Mouse (Mus musculus) right cerebral cortex, adult 18-20 months (tissue): ENCODE measurements around the gene Olfr1423.
"Not testable (repeated sequence)": the region's sequence is repeated elsewhere in the genome, so short reads cannot be mapped to it uniquely, and the experiment has no call there.

ENCODE experiments used
- DNase-seq: peaks from one replicate; pipeline ENCODE4 v3.0.0; 2022; ENCODE audit warnings: mixed read lengths

Olfr1423 gene

GRCm38 (mm10) chr19:12041217-12041616, at the start of gene Olfr1423:
Gene Olfr1423 (minus strand): TSS chr19:12041317.
- DNase-seq: no peak

- not testable (repeated sequence) for DNase-seq
Observed at GRCm38 (mm10) chr19:12077631-12078030, 36.5 kb upstream of the Olfr1423 start, which contains the start of gene Olfr1425. Gene Olfr1425 (minus strand): TSS chr19:12077731.

GRCm38 (mm10) chr19:12069546-12069945, 28.4 kb upstream of the Olfr1423 start:
- not testable (repeated sequence) for DNase-seq

DNA sequence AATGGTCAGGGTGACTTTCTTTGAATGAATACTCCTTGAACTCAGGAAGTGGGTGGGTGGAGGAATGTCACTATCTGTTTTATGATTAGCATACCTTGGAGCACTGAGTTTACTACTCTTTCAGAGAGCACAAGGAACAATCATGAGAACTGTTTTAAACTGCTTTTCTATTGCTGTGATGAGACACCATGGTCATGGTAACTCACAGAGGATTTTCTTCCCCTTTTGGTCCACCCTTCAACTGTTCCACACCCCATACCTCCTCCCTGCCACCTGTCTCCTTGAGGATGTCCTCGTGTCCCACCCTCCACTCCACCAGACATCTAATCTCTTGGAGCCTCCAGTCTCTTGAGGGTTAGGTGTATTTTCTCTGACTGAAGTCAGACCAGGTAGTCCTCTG, 26.7 kb upstream of the Olfr1423 start:
- not testable (repeated sequence) for DNase-seq

- not testable (repeated sequence) for DNase-seq
Observed at GRCm38 (mm10) chr19:12062582-12062981, 21.5 kb upstream of the Olfr1423 start, which contains the start of gene Olfr1424. Gene Olfr1424 (minus strand): TSS chr19:12062682.

DNA sequence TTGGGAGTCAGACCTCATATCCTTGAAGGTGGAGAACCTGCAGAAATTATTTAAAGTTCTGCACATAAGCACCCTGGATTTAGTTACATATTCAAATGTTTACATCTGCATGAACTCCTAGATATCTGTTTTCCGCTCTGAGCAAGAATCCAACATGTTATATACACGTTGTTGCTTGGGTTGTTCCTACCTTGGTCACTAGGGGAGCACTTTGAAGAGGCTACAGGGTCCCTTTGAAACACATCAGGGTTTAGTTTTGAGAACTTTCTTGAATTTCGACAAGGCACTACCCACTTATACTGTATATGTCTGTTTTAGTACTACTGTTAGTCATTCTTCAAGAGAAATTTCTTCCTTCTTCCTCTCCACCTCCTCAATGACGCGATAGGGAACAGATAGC, 2.0 kb upstream of the Olfr1423 start:
- no peak for DNase-seq

GRCm38 (mm10) chr19:12037727-12038126, 3.4 kb downstream of the Olfr1423 start:
- DNase-seq: no peak

DNA sequence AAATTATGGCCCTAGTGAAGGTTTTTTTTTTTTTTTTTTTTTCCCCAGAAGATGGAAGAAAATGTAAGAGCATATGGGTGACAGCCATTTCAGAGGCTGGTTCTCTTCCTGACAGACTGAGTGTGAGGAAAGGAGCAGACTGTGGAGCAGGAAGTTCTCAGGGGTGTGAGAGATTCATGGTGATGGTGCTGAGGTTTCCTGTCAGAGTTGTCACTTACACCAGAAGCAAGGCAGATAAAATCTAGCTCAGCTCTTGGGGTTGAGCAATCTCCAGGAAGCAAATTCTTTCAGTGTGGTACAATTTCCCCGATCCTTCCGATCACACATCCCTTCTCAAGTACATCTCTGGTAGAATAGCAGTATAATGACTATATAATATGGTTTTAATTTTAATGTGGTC, 14.5 kb downstream of the Olfr1423 start:
- DNase-seq: no peak

DNA sequence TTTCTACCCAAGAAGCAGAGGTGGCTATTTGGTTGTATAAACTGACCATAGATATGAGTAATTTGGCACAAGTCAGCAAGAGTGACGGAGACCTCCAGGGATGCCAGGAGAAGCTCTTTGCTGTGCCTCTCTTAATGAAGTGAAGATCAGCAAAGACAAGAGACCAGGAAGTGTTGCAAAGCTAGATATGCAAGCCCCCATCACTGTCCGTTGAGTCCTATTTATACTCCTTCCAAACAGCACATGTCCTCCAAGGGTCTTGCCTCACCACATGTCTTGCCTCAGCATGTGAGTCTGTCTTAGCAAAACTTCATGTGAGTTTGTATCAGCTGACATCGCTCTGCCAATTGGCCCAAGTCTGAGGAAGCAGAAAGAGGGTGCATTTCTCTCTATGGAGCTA, 15.8 kb downstream of the Olfr1423 start:
- no peak for DNase-seq

DNA sequence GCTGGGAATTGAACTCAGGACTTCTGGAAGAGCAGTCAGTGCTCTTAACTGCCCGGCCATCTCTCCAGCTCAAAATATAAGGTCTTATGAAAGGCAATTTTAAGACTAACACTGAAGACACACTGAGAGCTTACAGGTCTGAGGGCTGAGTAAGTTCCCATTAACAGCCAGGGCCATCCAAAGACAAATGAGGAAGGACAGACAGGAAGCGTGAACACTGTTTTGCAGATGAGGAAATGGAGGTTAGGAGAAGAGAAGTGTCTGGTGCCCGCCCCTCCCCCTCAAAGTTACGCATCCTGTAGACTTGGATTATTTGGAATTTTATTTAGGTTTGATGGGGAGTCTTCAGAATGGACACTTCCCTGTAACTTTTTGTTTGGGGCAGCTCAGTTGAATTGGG, 17.0 kb downstream of the Olfr1423 start:
- no peak for DNase-seq

- DNase-seq: no peak
Observed at GRCm38 (mm10) chr19:12016192-12016591, 24.9 kb downstream of the Olfr1423 start.

GRCm38 (mm10) chr19:12015708-12016107, 25.4 kb downstream of the Olfr1423 start:
- no peak for DNase-seq

GRCm38 (mm10) chr19:12013228-12013627, 27.9 kb downstream of the Olfr1423 start:
- DNase-seq: peak; percentile 62

DNA sequence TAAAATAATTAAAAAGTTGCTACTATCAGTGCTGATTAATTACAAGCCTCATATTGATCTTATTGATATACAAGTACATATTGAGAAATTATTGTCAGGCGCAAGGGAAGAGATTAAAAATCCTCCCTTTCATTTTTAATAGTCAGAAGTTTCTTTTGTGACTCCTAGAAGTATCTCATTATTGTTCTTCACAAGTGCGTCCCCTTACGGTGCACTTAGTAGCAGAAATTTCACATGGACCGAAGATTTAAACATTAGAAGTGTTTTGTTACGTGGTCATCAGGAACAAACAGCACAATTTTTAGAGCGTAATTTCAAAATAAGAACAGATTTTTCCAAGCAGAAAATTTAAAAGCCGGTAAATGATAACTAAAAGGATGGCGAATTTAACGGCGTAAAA, 28.5 kb downstream of the Olfr1423 start:
- no peak for DNase-seq

DNA sequence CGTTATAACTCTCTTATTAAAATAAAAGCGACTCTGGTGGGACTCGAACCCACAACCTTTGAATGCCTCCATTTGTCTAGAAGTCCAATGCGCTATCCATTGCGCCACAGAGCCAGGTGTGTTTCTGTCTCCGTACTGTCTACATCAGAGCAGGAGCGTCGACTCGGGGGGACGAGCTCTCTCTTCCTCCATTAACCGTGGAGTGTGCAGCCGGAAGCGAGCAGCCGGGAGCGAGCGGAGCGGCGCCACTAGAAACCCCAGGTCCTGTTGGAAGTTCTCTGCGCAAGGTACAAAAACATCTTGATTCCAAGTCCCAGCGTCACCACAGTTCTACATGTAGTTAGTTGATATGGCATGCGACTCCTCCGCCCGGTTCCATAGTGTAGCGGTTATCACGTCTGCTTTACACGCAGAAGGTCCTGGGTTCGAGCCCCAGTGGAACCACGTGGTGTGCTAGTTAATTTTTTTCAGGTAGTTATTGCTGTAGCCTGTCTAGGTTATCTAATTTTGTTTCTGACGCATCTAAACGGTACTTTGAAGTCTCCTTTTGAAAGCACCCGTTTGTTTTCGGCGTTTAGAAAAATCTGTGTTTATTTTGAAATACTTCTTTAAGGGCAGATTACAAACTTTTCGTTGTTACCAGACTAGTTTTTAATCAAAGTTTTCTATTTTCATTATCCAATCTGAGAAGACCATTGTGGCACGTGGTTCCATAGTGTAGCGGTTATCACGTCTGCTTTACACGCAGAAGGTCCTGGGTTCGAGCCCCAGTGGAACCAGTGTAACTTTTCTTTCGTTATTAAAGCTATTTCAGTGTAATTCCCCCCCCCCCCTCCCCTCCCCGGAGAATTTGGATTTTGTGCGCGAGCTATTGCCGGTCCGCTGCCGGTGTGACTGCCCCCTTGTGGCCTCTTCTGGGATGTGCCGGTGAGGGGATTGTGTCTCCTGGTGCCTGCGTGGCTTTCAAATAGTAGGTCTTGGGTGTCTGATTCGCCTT, 29.3 kb downstream of the Olfr1423 start:
- peak; percentile 86 for DNase-seq

DNA sequence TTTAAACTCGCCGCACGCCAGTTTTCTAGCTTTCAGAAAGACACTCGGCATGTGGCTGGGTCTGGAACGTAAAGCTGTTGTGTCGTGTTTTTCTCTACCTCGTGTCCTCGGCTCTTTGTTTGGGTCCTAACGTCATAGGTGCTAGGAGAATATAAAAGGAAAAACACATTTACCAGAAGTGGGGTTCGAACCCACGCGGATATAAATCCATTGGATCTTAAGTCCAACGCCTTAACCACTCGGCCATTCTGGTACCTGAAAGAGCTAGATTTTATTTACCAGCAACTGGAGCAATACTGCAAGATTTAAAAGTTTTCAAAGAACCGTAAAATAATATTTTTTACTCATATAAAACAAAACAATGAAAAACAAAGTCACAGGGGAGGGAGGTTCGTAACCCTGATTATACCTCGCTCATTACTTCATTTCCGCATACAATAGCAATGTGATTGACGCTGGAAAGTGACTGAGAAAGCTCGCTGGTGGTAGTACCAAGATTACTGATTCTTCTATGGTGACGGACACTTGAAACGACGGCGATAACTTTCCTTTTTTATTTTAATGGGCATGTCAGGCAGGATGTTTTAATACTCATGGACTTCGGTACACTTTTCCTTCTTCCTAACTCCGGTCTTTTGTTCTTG, 30.1 kb downstream of the Olfr1423 start:
- DNase-seq: peak; percentile 85

DNA sequence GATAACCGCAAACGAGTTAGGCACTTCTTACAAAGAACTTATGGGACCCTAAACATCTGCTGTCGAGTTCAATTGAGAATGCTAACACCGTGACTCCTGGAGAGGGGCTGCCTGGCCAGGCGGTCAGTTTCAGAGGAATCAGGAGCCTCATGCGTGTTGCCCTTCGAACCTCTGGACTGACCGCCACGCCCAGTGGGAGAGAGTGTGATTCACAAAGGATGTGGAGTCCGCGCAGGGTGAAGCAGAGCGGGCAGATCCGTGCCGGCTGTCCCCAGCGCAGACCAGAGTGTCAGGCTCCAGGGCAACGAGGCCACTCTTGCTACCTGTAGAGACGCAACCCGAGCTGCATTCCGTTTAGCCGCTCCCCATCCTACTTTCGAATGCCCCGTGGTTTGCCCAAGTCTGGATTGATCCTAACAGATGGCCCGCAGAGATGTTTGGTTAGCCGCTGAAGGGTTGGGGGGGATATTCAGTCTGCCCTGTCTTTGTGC, 30.8 kb downstream of the Olfr1423 start:
- peak; percentile 45 for DNase-seq

GRCm38 (mm10) chr19:12009501-12010280, 31.4 kb downstream of the Olfr1423 start:
- DNase-seq: peak; percentile 84

- no peak for DNase-seq
Observed at GRCm38 (mm10) chr19:12008410-12009380, 32.4 kb downstream of the Olfr1423 start.

- no peak for DNase-seq
Observed at GRCm38 (mm10) chr19:12007105-12007931, 33.8 kb downstream of the Olfr1423 start.
